Mouse (Mus musculus): Measurements from ENCODE around the gene Btg2. TPM values are rescaled to one million over a fixed set of nuclear protein-coding genes. Genes with fewer than 3 reads are reported as not detected.

Btg2 gene
- polyA plus RNA-seq, 1 experiment from 2014 or later: 130 TPM

- Histone ChIP-seq H3K4me3 (ENCODE audit: low read length) (no peak overlapping the region), H3K9ac (ENCODE audit: low read length) (peak overlapping the region; percentile 73), H3K36me3 (ENCODE audit: control insufficient read depth, insufficient read depth, low read length) (no peaks in the 10 kb centered on the region), H3K9me3 (ENCODE audit: control insufficient read depth, low read length) (no peaks in the 10 kb centered on the region), H3K4me2 (ENCODE audit: low read depth, low read length) (peak overlapping the region; percentile 81), H3K4me1 (replicated peaks; ENCODE audit: control insufficient read depth, insufficient read depth, low read length) (peaks cover 60% of the 10 kb centered on the region), H3K27ac (ENCODE audit: low read length) (peak overlapping the region; percentile 99), H3K27me3 (ENCODE audit: control insufficient read depth, insufficient read depth, low read depth, low read length) (no peaks in the 10 kb centered on the region)
- WGBS: 50% methylated on average over 12 of the region's 13 CpGs
- ATAC-seq (ENCODE audit: low read depth): no peak
These were observed 15.0 kb upstream of the Btg2 start for GRCm38 (mm10) chr1:134093771-134094526.

- Histone ChIP-seq H3K36me3 (ENCODE audit: control insufficient read depth, insufficient read depth, low read length) (no peaks in the 10 kb centered on the region), H3K27ac (ENCODE audit: low read length) (peak overlapping the region; percentile 95), H3K4me2 (ENCODE audit: low read depth, low read length) (peak overlapping the region; percentile 81), H3K9me3 (ENCODE audit: control insufficient read depth, low read length) (no peaks in the 10 kb centered on the region), H3K9ac (ENCODE audit: low read length) (peak overlapping the region; percentile 73), H3K4me1 (replicated peaks; ENCODE audit: control insufficient read depth, insufficient read depth, low read length) (peaks cover 52% of the 10 kb centered on the region), H3K27me3 (ENCODE audit: control insufficient read depth, insufficient read depth, low read depth, low read length) (no peaks in the 10 kb centered on the region), H3K4me3 (ENCODE audit: low read length) (peak overlapping the region; percentile 54)
- 2% methylated on average over 37 of the region's 43 CpGs for WGBS
- ATAC-seq (ENCODE audit: low read depth): peak; percentile 93
These were observed 14.2 kb upstream of the Btg2 start for GRCm38 (mm10) chr1:134092852-134093770.

- no peak for ATAC-seq (ENCODE audit: low read depth)
These were observed 13.4 kb upstream of the Btg2 start for GRCm38 (mm10) chr1:134092368-134092767.

GRCm38 (mm10) chr1:134091851-134092250, 12.9 kb upstream of the Btg2 start:
- H3K9ac ChIP-seq (ENCODE audit: low read length): no peak overlapping the region
- no peak overlapping the region for H3K27ac ChIP-seq (ENCODE audit: low read length)
- H3K27me3 ChIP-seq (ENCODE audit: control insufficient read depth, insufficient read depth, low read depth, low read length): no peaks in the 10 kb centered on the region
- no peaks in the 10 kb centered on the region for H3K36me3 ChIP-seq (ENCODE audit: control insufficient read depth, insufficient read depth, low read length)
- H3K4me3 ChIP-seq (ENCODE audit: low read length): no peak overlapping the region
- peaks cover 44% of the 10 kb centered on the region for H3K4me1 ChIP-seq (replicated peaks; ENCODE audit: control insufficient read depth, insufficient read depth, low read length)
- no peaks in the 10 kb centered on the region for H3K9me3 ChIP-seq (ENCODE audit: control insufficient read depth, low read length)
- 76% methylated on average over 3 of the region's 3 CpGs for WGBS
- ATAC-seq (ENCODE audit: low read depth): no peak
- no peak overlapping the region for H3K4me2 ChIP-seq (ENCODE audit: low read depth, low read length)

More at GRCm38 (mm10) chr1:134092368-134092767, 13.4 kb upstream of the Btg2 start:
- WGBS: 17% methylated on average over 6 of the region's 6 CpGs
- Histone ChIP-seq H3K9ac (ENCODE audit: low read length) (peak overlapping the region; percentile 73), H3K4me2 (ENCODE audit: low read depth, low read length) (peak overlapping the region; percentile 81), H3K9me3 (ENCODE audit: control insufficient read depth, low read length) (no peaks in the 10 kb centered on the region), H3K4me1 (replicated peaks; ENCODE audit: control insufficient read depth, insufficient read depth, low read length) (peaks cover 45% of the 10 kb centered on the region), H3K27me3 (ENCODE audit: control insufficient read depth, insufficient read depth, low read depth, low read length) (no peaks in the 10 kb centered on the region), H3K36me3 (ENCODE audit: control insufficient read depth, insufficient read depth, low read length) (no peaks in the 10 kb centered on the region), H3K27ac (ENCODE audit: low read length) (peak overlapping the region; percentile 95), H3K4me3 (ENCODE audit: low read length) (peak overlapping the region; percentile 54)

- no peak overlapping the region for H3K9ac ChIP-seq (ENCODE audit: low read length)
- ATAC-seq (ENCODE audit: low read depth): no peak
These were observed 10.2 kb upstream of the Btg2 start for GRCm38 (mm10) chr1:134089074-134089473.

GRCm38 (mm10) chr1:134086811-134087398, 8.0 kb upstream of the Btg2 start:
- ATAC-seq (ENCODE audit: low read depth): 0 out of 2 replicates have a peak, but pooled peaks have one; percentile 24
- H3K36me3 ChIP-seq (ENCODE audit: control insufficient read depth, insufficient read depth, low read length): no peaks in the 10 kb centered on the region
- no peaks in the 10 kb centered on the region for H3K27me3 ChIP-seq (ENCODE audit: control insufficient read depth, insufficient read depth, low read depth, low read length)
- H3K27ac ChIP-seq (ENCODE audit: low read length): peak overlapping the region; percentile 54; the same call in 1 of the 2 replicates
- WGBS: 28% methylated on average over 16 of the region's 16 CpGs
- peak overlapping the region; percentile 55 for H3K9ac ChIP-seq (ENCODE audit: low read length)
- H3K4me1 ChIP-seq (replicated peaks; ENCODE audit: control insufficient read depth, insufficient read depth, low read length): peaks cover 26% of the 10 kb centered on the region
- H3K4me2 ChIP-seq (ENCODE audit: low read depth, low read length): peak overlapping the region; percentile 23; the same call in 1 of the 2 replicates
- H3K9me3 ChIP-seq (ENCODE audit: control insufficient read depth, low read length): no peaks in the 10 kb centered on the region
- H3K4me3 ChIP-seq (ENCODE audit: low read length): no peak overlapping the region

More at GRCm38 (mm10) chr1:134089074-134089473, 10.2 kb upstream of the Btg2 start:
- no peak overlapping the region for H3K4me3 ChIP-seq (ENCODE audit: low read length)
- peaks cover 29% of the 10 kb centered on the region for H3K4me1 ChIP-seq (replicated peaks; ENCODE audit: control insufficient read depth, insufficient read depth, low read length)
- 87% methylated on average over 7 of the region's 7 CpGs for WGBS
- no peaks in the 10 kb centered on the region for H3K27me3 ChIP-seq (ENCODE audit: control insufficient read depth, insufficient read depth, low read depth, low read length)
- H3K36me3 ChIP-seq (ENCODE audit: control insufficient read depth, insufficient read depth, low read length): no peaks in the 10 kb centered on the region
- H3K27ac ChIP-seq (ENCODE audit: low read length): no peak overlapping the region
- no peak overlapping the region for H3K4me2 ChIP-seq (ENCODE audit: low read depth, low read length)
- no peaks in the 10 kb centered on the region for H3K9me3 ChIP-seq (ENCODE audit: control insufficient read depth, low read length)

GRCm38 (mm10) chr1:134086017-134086416, 7.1 kb upstream of the Btg2 start:
- ATAC-seq (ENCODE audit: low read depth): 0 out of 2 replicates have a peak, but pooled peaks have one; percentile 19

GRCm38 (mm10) chr1:134084128-134084527, 5.2 kb upstream of the Btg2 start:
- WGBS: 68% methylated on average over 3 of the region's 3 CpGs
- Histone ChIP-seq H3K9ac (ENCODE audit: low read length) (no peak overlapping the region), H3K27ac (ENCODE audit: low read length) (no peak overlapping the region), H3K27me3 (ENCODE audit: control insufficient read depth, insufficient read depth, low read depth, low read length) (no peaks in the 10 kb centered on the region), H3K9me3 (ENCODE audit: control insufficient read depth, low read length) (no peaks in the 10 kb centered on the region), H3K4me2 (ENCODE audit: low read depth, low read length) (no peak overlapping the region), H3K36me3 (ENCODE audit: control insufficient read depth, insufficient read depth, low read length) (no peaks in the 10 kb centered on the region), H3K4me3 (ENCODE audit: low read length) (no peak overlapping the region), H3K4me1 (replicated peaks; ENCODE audit: control insufficient read depth, insufficient read depth, low read length) (peaks cover 36% of the 10 kb centered on the region)
- ATAC-seq (ENCODE audit: low read depth): no peak

More at GRCm38 (mm10) chr1:134086017-134086416, 7.1 kb upstream of the Btg2 start:
- H3K4me2 ChIP-seq (ENCODE audit: low read depth, low read length): no peak overlapping the region
- H3K4me1 ChIP-seq (replicated peaks; ENCODE audit: control insufficient read depth, insufficient read depth, low read length): peaks cover 26% of the 10 kb centered on the region
- peak overlapping the region; percentile 55; the same call in 1 of the 2 replicates for H3K9ac ChIP-seq (ENCODE audit: low read length)
- no peaks in the 10 kb centered on the region for H3K27me3 ChIP-seq (ENCODE audit: control insufficient read depth, insufficient read depth, low read depth, low read length)
- no peaks in the 10 kb centered on the region for H3K9me3 ChIP-seq (ENCODE audit: control insufficient read depth, low read length)
- no peak overlapping the region for H3K4me3 ChIP-seq (ENCODE audit: low read length)
- no peaks in the 10 kb centered on the region for H3K36me3 ChIP-seq (ENCODE audit: control insufficient read depth, insufficient read depth, low read length)
- WGBS: 42% methylated on average over 3 of the region's 3 CpGs
- no peak overlapping the region for H3K27ac ChIP-seq (ENCODE audit: low read length)

All from lung, embryonic 16.5 days (tissue).